Mouse (Mus musculus): ENCODE results near the gene Adck2. TPM values are rescaled to one million over a fixed set of nuclear protein-coding genes. Genes with fewer than 3 reads are reported as not detected.

Gene Adck2
- polyA plus RNA-seq, 1 experiment: 5.5 TPM

GRCm38 (mm10) chr6:39537276-39537675, 36.4 kb upstream of the Adck2 start:
- Histone ChIP-seq H3K4me1 (ENCODE audit: control insufficient read depth, insufficient read depth, low read length) (no peaks in the 10 kb centered on the region; the same call in 1 of the 2 replicates), H3K4me3 (ENCODE audit: control insufficient read depth, low read depth, low read length) (no peak overlapping the region), H3K27me3 (ENCODE audit: control insufficient read depth, insufficient read depth, low read length) (no peaks in the 10 kb centered on the region), H3K27ac (ENCODE audit: control insufficient read depth, insufficient read depth, low read depth, low read length) (no peak overlapping the region), H3K36me3 (ENCODE audit: control insufficient read depth, insufficient read depth, low read length) (no peaks in the 10 kb centered on the region)
- TF ChIP-seq CTCF (IDR thresholded peaks at IDR 0.05; ENCODE audit: control insufficient read depth, insufficient read depth, insufficient replicate concordance, low read depth, low read length) (no peak), POLR2A (IDR thresholded peaks at IDR 0.05; ENCODE audit: control insufficient read depth, low read depth, low read length) (no peak)

GRCm38 (mm10) chr6:39538227-39538626, 35.4 kb upstream of the Adck2 start:
- no peak for TF ChIP-seq CTCF (IDR thresholded peaks at IDR 0.05; ENCODE audit: control insufficient read depth, insufficient read depth, insufficient replicate concordance, low read depth, low read length)
- TF ChIP-seq POLR2A (IDR thresholded peaks at IDR 0.05; ENCODE audit: control insufficient read depth, low read depth, low read length): no peak
- Histone ChIP-seq H3K36me3 (ENCODE audit: control insufficient read depth, insufficient read depth, low read length) (no peaks in the 10 kb centered on the region), H3K4me3 (ENCODE audit: control insufficient read depth, low read depth, low read length) (no peak overlapping the region), H3K27ac (ENCODE audit: control insufficient read depth, insufficient read depth, low read depth, low read length) (no peak overlapping the region), H3K4me1 (ENCODE audit: control insufficient read depth, insufficient read depth, low read length) (no peaks in the 10 kb centered on the region; the same call in 1 of the 2 replicates), H3K27me3 (ENCODE audit: control insufficient read depth, insufficient read depth, low read length) (no peaks in the 10 kb centered on the region)

- Histone ChIP-seq H3K27me3 (ENCODE audit: control insufficient read depth, insufficient read depth, low read length) (no peaks in the 10 kb centered on the region), H3K4me1 (ENCODE audit: control insufficient read depth, insufficient read depth, low read length) (peaks cover 3% of the 10 kb centered on the region; the same call in 1 of the 2 replicates), H3K4me3 (ENCODE audit: control insufficient read depth, low read depth, low read length) (no peak overlapping the region), H3K27ac (ENCODE audit: control insufficient read depth, insufficient read depth, low read depth, low read length) (no peak overlapping the region), H3K36me3 (ENCODE audit: control insufficient read depth, insufficient read depth, low read length) (no peaks in the 10 kb centered on the region)
- no peak for TF ChIP-seq CTCF (IDR thresholded peaks at IDR 0.05; ENCODE audit: control insufficient read depth, insufficient read depth, insufficient replicate concordance, low read depth, low read length)
- TF ChIP-seq POLR2A (IDR thresholded peaks at IDR 0.05; ENCODE audit: control insufficient read depth, low read depth, low read length): no peak
Measured at GRCm38 (mm10) chr6:39539679-39540155, 34.0 kb upstream of the Adck2 start.

DNA sequence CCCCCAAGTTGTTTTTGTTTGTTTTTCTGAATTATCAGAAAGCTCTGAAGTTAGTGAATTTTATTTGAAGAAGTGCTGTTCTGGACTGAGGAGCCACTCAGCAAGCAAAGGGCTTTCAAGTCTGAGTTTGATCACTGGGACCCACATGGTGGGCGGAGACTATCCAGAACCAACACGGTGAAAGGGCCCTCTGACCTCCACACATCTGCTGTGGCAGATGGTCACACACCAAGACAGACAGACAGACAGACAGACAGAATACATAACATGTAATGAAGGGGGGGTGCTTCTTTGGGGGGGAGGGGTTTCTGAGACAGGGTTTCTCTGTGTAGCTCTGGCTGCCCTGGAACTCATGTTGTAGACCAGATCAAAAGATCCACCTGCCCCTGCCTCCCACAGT, 33.1 kb upstream of the Adck2 start:
- no peaks in the 10 kb centered on the region for H3K36me3 ChIP-seq (ENCODE audit: control insufficient read depth, insufficient read depth, low read length)
- H3K27me3 ChIP-seq (ENCODE audit: control insufficient read depth, insufficient read depth, low read length): no peaks in the 10 kb centered on the region
- no peak for TF ChIP-seq CTCF (IDR thresholded peaks at IDR 0.05; ENCODE audit: control insufficient read depth, insufficient read depth, insufficient replicate concordance, low read depth, low read length)
- no peak for TF ChIP-seq POLR2A (IDR thresholded peaks at IDR 0.05; ENCODE audit: control insufficient read depth, low read depth, low read length)
- H3K27ac ChIP-seq (ENCODE audit: control insufficient read depth, insufficient read depth, low read depth, low read length): no peak overlapping the region
- peaks cover 3% of the 10 kb centered on the region; the same call in 1 of the 2 replicates for H3K4me1 ChIP-seq (ENCODE audit: control insufficient read depth, insufficient read depth, low read length)
- H3K4me3 ChIP-seq (ENCODE audit: control insufficient read depth, low read depth, low read length): no peak overlapping the region

DNA sequence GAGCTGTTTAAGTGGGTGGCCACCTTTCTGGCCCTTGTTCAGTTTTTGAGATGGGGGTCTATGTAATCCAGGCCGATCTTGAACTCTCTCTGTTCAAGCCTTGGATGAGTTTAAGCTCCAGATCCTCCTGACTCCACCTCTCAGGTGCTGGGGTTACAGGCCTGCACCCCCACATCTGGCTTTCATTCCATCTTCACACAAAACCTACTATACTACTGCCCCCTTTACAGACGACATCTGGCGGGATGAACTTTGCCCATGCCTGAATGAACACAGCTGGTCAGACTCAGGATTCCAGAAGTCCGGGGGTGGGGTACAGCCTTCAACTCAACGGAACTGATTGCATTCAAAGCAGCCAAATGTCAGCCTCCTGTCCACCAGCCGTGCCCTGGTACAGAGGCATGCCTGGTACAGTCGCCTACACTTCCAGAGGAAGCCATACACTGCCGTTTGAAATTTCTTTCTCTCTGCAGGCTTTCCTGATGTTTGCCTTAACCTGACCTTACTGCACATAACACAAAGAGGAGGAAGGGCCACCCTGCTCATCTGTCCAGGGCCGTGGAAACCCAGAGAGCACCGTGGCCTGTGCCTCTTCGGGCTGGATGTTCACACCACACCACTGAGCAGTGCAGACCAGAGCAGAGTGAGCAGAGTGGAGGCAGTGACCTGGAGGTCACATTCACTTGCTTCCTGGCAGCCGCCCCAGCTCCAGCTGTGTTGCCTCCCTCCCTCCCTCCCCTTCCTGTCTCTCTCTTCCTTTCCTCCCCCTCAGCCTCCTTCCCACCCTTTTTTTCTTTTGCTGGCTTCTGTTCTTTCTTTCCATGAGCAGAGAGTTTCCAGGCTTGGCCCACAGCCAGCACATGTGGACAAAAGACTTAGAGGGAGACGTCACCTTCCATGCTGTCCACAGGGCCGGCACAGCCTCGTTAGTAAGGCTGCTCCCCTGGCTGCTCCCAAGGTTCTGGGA, 30.8 kb upstream of the Adck2 start:
- H3K27ac ChIP-seq (ENCODE audit: control insufficient read depth, insufficient read depth, low read depth, low read length): peak overlapping the region; percentile 50
- H3K27me3 ChIP-seq (ENCODE audit: control insufficient read depth, insufficient read depth, low read length): no peaks in the 10 kb centered on the region
- TF ChIP-seq POLR2A (IDR thresholded peaks at IDR 0.05; ENCODE audit: control insufficient read depth, low read depth, low read length) (no peak), CTCF (IDR thresholded peaks at IDR 0.05; ENCODE audit: control insufficient read depth, insufficient read depth, insufficient replicate concordance, low read depth, low read length) (no peak)
- peaks cover 3% of the 10 kb centered on the region; the same call in 1 of the 2 replicates for H3K4me1 ChIP-seq (ENCODE audit: control insufficient read depth, insufficient read depth, low read length)
- no peaks in the 10 kb centered on the region for H3K36me3 ChIP-seq (ENCODE audit: control insufficient read depth, insufficient read depth, low read length)
- H3K4me3 ChIP-seq (ENCODE audit: control insufficient read depth, low read depth, low read length): no peak overlapping the region

GRCm38 (mm10) chr6:39543769-39544420, 29.8 kb upstream of the Adck2 start:
- Histone ChIP-seq H3K36me3 (ENCODE audit: control insufficient read depth, insufficient read depth, low read length) (no peaks in the 10 kb centered on the region), H3K27me3 (ENCODE audit: control insufficient read depth, insufficient read depth, low read length) (no peaks in the 10 kb centered on the region), H3K27ac (ENCODE audit: control insufficient read depth, insufficient read depth, low read depth, low read length) (peak overlapping the region; percentile 50), H3K4me3 (ENCODE audit: control insufficient read depth, low read depth, low read length) (no peak overlapping the region), H3K4me1 (ENCODE audit: control insufficient read depth, insufficient read depth, low read length) (peaks cover 3% of the 10 kb centered on the region; the same call in 1 of the 2 replicates)
- TF ChIP-seq CTCF (IDR thresholded peaks at IDR 0.05; ENCODE audit: control insufficient read depth, insufficient read depth, insufficient replicate concordance, low read depth, low read length) (no peak), POLR2A (IDR thresholded peaks at IDR 0.05; ENCODE audit: control insufficient read depth, low read depth, low read length) (no peak)

DNA sequence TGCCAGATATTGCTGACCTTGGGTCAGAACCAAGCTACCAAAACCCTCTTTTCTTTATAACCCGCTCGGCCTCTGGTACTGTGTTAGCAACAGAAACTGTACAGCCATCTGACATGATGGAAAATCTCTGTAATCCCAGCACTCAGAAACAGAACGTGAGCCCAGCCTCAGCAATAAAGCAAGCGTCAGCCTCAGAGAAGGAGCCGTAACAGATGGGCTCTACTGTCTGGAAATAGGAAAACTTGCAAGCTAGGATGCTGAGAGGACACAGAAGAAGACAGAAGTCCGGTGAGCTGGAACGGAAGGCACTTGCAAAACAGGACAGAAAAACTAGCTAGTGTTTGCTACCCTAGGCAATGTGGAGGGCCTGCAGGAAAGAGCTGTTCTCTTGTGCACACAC, 28.2 kb upstream of the Adck2 start:
- H3K4me1 ChIP-seq (ENCODE audit: control insufficient read depth, insufficient read depth, low read length): peaks cover 3% of the 10 kb centered on the region; the same call in 1 of the 2 replicates
- H3K4me3 ChIP-seq (ENCODE audit: control insufficient read depth, low read depth, low read length): no peak overlapping the region
- no peaks in the 10 kb centered on the region for H3K27me3 ChIP-seq (ENCODE audit: control insufficient read depth, insufficient read depth, low read length)
- no peak for TF ChIP-seq POLR2A (IDR thresholded peaks at IDR 0.05; ENCODE audit: control insufficient read depth, low read depth, low read length)
- TF ChIP-seq CTCF (IDR thresholded peaks at IDR 0.05; ENCODE audit: control insufficient read depth, insufficient read depth, insufficient replicate concordance, low read depth, low read length): no peak
- H3K27ac ChIP-seq (ENCODE audit: control insufficient read depth, insufficient read depth, low read depth, low read length): no peak overlapping the region
- H3K36me3 ChIP-seq (ENCODE audit: control insufficient read depth, insufficient read depth, low read length): no peaks in the 10 kb centered on the region
